Mouse (Mus musculus): ENCODE data around the gene Stn1. TPM values are rescaled to one million over a fixed set of nuclear protein-coding genes. Genes with fewer than 3 reads are reported as not detected.

Gene Stn1
- total and polyA plus RNA-seq, 2 experiments from 2014 or later = 19.5 to 28.1 TPM

GRCm38 (mm10) chr19:47461386-47461785 lies 75.9 kb downstream of the Stn1 start:
- no peak for ATAC-seq (ENCODE audit: low FRiP score)
- Histone ChIP-seq H3K4me2 (ENCODE audit: low read depth, low read length, poor library complexity, severe bottlenecking) (no peak overlapping the region), H3K9me3 (ENCODE audit: low read length) (no peaks in the 10 kb centered on the region), H3K27ac (ENCODE audit: low read depth, low read length) (no peak overlapping the region), H3K4me3 (ENCODE audit: low read depth, low read length) (no peak overlapping the region), H3K36me3 (ENCODE audit: insufficient read depth, low read length) (no peaks in the 10 kb centered on the region), H3K4me1 (ENCODE audit: insufficient read depth, low read length) (no peaks in the 10 kb centered on the region), H3K9ac (replicated peaks; ENCODE audit: low read length, poor library complexity, severe bottlenecking) (no peak overlapping the region), H3K27me3 (ENCODE audit: insufficient read depth, low read length) (no peaks in the 10 kb centered on the region)
- no peak for DNase-seq (ENCODE audit: low spot score)
- TF ChIP-seq CTCF (IDR thresholded peaks at IDR 0.05) = no peak
- WGBS = 85% methylated on average over 9 of the region's 9 CpGs

DNA sequence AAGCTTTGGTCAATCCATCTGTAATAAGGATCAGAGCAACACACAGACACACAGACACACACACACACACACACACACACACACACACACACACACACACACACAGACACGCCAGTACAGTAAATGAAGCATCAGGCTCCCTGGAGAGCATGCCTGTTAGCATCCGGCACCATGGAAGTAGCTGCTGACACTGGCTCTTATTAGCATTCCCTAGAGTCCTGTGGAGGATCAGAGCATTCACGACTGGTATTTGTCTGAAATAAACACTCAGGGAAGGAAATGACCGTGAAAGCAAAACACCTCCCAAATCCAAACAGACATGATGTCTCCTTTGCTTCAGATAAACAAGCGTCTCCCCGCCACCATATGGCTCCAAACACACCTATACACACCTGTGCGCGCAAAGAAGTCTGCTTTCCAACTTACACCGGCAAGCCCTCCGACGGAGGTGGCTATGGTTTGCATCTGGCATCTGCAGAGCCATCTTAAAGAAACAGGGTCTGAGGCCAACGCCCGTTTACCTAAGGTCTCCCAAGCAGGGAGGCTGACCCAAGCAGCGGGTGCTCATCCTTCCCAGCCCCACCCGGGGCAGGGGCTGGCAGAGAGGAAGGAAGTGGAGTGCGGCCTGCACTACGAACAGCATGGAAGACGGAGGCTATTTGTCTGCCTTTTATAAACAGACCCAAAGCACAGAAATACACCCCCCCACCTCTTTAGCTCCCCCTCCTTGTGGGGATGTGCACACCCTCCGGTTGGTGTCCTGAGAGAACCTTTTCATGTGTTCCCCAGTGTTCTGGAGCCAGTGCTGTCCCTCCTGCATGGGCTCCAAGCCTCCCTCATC lies 77.0 kb downstream of the Stn1 start:
- TF ChIP-seq CTCF (IDR thresholded peaks at IDR 0.05) = 0 out of 2 replicates have a peak, but pooled peaks have one; percentile 9
- no peak overlapping the region for H3K4me2 ChIP-seq (ENCODE audit: low read depth, low read length, poor library complexity, severe bottlenecking)
- no peaks in the 10 kb centered on the region for H3K27me3 ChIP-seq (ENCODE audit: insufficient read depth, low read length)
- no peak overlapping the region for H3K4me3 ChIP-seq (ENCODE audit: low read depth, low read length)
- no peaks in the 10 kb centered on the region for H3K4me1 ChIP-seq (ENCODE audit: insufficient read depth, low read length)
- DNase-seq (ENCODE audit: low spot score) (peak; percentile 40), ATAC-seq (ENCODE audit: low FRiP score) (no peak)
- H3K27ac ChIP-seq (ENCODE audit: low read depth, low read length) = no peak overlapping the region
- no peaks in the 10 kb centered on the region for H3K9me3 ChIP-seq (ENCODE audit: low read length)
- H3K36me3 ChIP-seq (ENCODE audit: insufficient read depth, low read length) = no peaks in the 10 kb centered on the region
- WGBS = 68% methylated on average over 19 of the region's 19 CpGs
- H3K9ac ChIP-seq (replicated peaks; ENCODE audit: low read length, poor library complexity, severe bottlenecking) = no peak overlapping the region

- 97% methylated on average over 5 of the region's 5 CpGs for WGBS
- Histone ChIP-seq H3K9ac (replicated peaks; ENCODE audit: low read length, poor library complexity, severe bottlenecking) (no peak overlapping the region), H3K9me3 (ENCODE audit: low read length) (no peaks in the 10 kb centered on the region), H3K36me3 (ENCODE audit: insufficient read depth, low read length) (no peaks in the 10 kb centered on the region), H3K4me2 (ENCODE audit: low read depth, low read length, poor library complexity, severe bottlenecking) (no peak overlapping the region), H3K27me3 (ENCODE audit: insufficient read depth, low read length) (no peaks in the 10 kb centered on the region), H3K4me1 (ENCODE audit: insufficient read depth, low read length) (no peaks in the 10 kb centered on the region), H3K27ac (ENCODE audit: low read depth, low read length) (no peak overlapping the region), H3K4me3 (ENCODE audit: low read depth, low read length) (no peak overlapping the region)
- DNase-seq (ENCODE audit: low spot score) = no peak
- ATAC-seq (ENCODE audit: low FRiP score) = no peak
- no peak for TF ChIP-seq CTCF (IDR thresholded peaks at IDR 0.05)
These were observed 78.1 kb downstream of the Stn1 start for GRCm38 (mm10) chr19:47459214-47459613.

GRCm38 (mm10) chr19:47458504-47459161 lies 78.7 kb downstream of the Stn1 start:
- Histone ChIP-seq H3K27me3 (ENCODE audit: insufficient read depth, low read length) (no peaks in the 10 kb centered on the region), H3K4me2 (ENCODE audit: low read depth, low read length, poor library complexity, severe bottlenecking) (no peak overlapping the region), H3K4me1 (ENCODE audit: insufficient read depth, low read length) (no peaks in the 10 kb centered on the region), H3K9ac (replicated peaks; ENCODE audit: low read length, poor library complexity, severe bottlenecking) (no peak overlapping the region), H3K36me3 (ENCODE audit: insufficient read depth, low read length) (no peaks in the 10 kb centered on the region), H3K4me3 (ENCODE audit: low read depth, low read length) (no peak overlapping the region), H3K9me3 (ENCODE audit: low read length) (no peaks in the 10 kb centered on the region), H3K27ac (ENCODE audit: low read depth, low read length) (no peak overlapping the region)
- ATAC-seq (ENCODE audit: low FRiP score) = no peak
- DNase-seq (ENCODE audit: low spot score) = no peak
- 69% methylated on average over 17 of the region's 17 CpGs for WGBS
- TF ChIP-seq CTCF (IDR thresholded peaks at IDR 0.05) = no peak

- no peak overlapping the region for H3K9ac ChIP-seq (replicated peaks; ENCODE audit: low read length, poor library complexity, severe bottlenecking)
- no peak overlapping the region for H3K4me3 ChIP-seq (ENCODE audit: low read depth, low read length)
- ATAC-seq (ENCODE audit: low FRiP score) (no peak), DNase-seq (ENCODE audit: low spot score) (no peak)
- WGBS = 74% methylated on average over 13 of the region's 13 CpGs
- no peaks in the 10 kb centered on the region for H3K9me3 ChIP-seq (ENCODE audit: low read length)
- no peaks in the 10 kb centered on the region for H3K27me3 ChIP-seq (ENCODE audit: insufficient read depth, low read length)
- no peak for TF ChIP-seq CTCF (IDR thresholded peaks at IDR 0.05)
- H3K27ac ChIP-seq (ENCODE audit: low read depth, low read length) = no peak overlapping the region
- H3K36me3 ChIP-seq (ENCODE audit: insufficient read depth, low read length) = no peaks in the 10 kb centered on the region
- H3K4me1 ChIP-seq (ENCODE audit: insufficient read depth, low read length) = no peaks in the 10 kb centered on the region
- H3K4me2 ChIP-seq (ENCODE audit: low read depth, low read length, poor library complexity, severe bottlenecking) = no peak overlapping the region
These were observed 79.4 kb downstream of the Stn1 start for GRCm38 (mm10) chr19:47457711-47458503.
